Mouse (Mus musculus) gastrocnemius, postnatal 10 days (tissue): ENCODE data around the gene Sema3b. TPM values are rescaled to one million over a fixed set of nuclear protein-coding genes. Genes with fewer than 3 reads are reported as not detected.

ENCODE experiments used
- DNase-seq: peaks from one replicate; pipeline ENCODE4 v3.0.0; 2021; ENCODE audit warnings: mixed read lengths
- total RNA-seq, 2 experiments: library from RNA; stranded (reverse); gene quantifications; 2 replicates each; pipeline ENCODE4 v1.2.3; 2021

Sema3b gene
- total RNA-seq, 2 experiments from 2014 or later, result 41.8 to 51.3 TPM

DNA sequence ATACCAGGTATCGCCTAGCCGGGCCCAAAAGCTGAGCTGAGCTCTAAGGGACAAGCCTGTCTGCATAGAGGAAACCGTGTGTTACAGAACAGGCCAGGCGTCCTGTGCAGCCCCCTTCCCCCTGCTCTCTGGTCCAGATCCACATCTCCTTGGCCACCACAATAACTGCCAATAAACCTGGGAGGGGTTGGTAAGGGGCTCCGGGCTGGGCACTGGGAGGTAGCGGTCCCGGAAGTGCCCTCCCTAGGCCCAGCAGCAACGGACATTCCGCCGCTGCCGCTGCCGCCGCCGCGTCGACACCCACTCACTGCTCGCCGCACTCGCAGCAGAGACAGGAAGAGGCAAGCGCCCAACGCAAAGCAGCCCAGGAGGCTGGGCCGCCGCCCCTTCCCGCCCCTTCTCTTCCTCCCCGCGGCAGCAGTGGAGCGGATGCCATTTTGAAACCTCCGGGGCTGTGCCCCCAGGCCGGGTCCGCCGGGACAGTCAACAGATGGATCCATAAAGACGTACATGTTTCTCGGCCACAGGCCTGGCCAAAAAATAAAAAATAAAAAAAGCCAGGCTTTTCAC, 24.1 kb upstream of the Sema3b start:
- peak; percentile 77 for DNase-seq

DNA sequence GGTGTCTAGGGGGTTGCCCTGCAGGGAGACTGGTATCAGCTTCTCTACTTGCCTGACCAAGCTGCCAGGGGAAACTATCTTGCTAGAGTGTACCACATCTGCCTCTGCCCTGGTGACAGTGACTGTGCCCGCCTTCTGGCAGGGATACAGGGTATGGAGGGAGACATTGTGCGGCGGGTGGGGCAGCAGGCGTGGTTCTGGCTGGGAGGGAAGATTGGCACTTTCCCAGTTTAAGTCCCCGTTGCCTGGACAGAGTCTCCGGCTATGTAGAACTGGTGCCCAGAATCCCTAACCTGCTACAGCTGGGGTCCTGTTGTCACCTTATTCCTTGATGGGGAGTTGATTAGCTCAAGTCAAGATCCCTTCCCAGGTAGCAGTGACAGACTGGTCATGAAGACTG, 23.4 kb upstream of the Sema3b start:
- peak; percentile 54 for DNase-seq

- DNase-seq, result no peak
These were observed 22.8 kb upstream of the Sema3b start for GRCm38 (mm10) chr9:107631861-107632260.

GRCm38 (mm10) chr9:107631311-107631826, 22.3 kb upstream of the Sema3b start:
- no peak for DNase-seq

DNA sequence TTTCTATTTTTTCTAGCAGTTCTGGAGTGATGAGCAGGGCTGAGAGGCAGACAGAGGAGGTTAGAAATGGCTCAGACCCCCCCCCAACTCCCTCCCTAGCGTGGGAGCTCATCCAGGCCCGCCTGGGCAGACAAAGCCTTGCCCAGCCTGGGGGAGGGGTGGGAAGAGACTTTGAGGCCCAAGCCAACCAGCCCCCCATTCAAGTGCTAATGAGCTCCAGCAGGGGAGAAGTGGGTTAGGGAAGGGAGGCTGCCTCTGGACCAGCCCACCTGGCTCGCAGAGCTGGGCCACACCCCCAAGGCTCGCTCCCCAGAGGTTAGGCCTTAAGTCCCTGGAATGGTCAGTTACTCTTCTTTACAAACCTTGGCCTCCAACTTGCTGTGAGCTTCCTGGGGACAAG, 21.5 kb upstream of the Sema3b start:
- DNase-seq, result peak; percentile 27

GRCm38 (mm10) chr9:107629901-107630425, 20.9 kb upstream of the Sema3b start:
- peak; percentile 22 for DNase-seq

GRCm38 (mm10) chr9:107629411-107629730, 20.3 kb upstream of the Sema3b start:
- no peak for DNase-seq

DNA sequence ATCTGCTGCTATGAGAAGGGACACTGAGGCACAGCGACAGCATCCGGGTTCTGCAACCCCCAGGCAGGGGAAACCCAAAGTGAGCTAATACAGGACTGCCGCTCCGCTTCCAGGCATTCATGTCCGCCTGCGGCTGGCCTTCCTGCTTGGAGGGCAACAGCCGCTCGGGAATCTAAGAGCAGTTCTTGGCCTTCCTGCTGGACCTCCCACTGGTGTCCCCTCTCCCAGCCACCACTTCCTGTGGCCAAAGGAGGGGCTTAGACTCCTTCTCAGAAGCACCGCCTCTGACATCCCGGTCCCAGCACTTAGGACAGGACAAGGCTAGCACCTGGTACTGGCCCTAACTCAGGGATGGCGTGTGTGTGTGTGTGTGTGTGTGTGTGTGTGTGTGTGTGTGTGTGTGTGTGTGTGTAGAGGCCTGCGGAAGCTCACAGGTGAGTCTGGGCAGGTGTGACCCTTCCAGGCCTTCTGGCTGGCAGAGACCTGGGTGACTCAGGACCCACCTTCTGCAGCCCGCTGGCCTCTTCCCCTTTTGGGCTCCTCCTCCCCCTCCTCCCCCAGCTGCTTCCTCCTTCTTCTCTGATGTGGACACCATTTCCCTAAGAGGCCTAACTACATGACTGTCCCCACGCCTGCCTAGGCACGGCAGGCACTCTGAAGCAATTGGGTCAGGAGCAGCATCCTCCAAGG, 19.8 kb upstream of the Sema3b start:
- DNase-seq, result peak; percentile 31

DNA sequence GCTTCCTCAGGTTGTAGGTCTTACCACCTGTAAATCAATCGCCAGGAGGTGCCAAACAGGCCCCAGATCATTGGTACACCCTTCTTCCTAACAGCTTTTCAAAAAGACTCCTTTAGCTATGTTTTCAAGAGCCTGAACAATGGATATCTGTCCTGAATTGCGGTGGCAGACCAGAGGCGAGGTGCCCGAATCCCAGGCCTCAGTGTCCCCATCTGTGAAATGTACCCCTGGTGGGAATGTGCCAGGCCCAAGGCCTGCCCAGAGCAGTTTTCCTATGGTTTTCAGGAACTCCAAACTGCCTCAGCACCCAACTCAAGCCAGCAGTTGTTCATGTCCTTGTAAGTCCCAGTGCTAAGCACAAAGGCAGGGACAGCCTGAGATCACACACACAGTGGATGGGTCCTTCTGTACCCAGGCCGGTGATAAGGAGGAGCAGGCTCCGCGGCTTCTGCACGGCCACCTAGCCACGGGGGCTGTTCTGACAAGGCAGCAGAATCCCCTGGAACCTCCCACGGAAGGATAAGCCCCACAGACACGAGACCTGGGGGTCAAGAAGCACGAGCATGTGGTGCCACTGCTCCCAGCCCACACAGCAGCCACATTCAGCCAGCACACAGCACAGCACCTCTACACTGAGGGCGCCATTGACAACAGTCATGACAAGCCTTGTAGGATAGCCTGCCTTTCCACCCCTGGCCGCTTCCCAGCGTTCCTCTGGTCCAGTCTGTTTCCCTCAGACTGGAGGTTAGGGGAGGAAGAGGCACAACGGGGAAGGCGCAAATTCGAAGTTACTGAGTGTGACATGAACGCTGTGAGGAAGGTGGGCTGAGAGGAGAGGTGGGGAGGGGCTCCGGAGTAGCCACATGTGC, 18.6 kb upstream of the Sema3b start:
- DNase-seq, result peak; percentile 33

DNA sequence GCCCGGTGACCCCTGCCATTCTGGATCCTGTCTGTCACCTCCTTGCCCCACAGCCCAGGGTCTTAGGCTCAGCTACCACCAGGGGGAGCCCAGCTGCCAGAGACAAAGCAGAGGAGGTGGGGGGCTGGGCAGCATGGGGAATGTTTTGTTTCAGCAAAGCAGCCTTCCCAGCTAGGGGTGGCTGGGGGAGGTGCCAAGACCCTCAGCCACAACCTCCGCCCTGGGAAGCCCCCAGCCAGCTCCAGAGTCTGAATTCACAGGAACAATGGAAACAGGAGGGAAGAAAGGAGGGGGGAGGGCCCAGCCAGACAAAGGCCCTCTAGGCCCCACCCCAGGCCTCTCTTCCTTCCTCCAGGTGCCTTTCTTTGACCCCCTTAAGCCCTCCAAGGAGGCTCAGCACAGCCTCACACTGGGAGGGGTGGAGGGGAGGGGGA, 17.8 kb upstream of the Sema3b start:
- DNase-seq, result peak; percentile 88

GRCm38 (mm10) chr9:107626158-107626843, 17.3 kb upstream of the Sema3b start:
- peak; percentile 14 for DNase-seq

DNA sequence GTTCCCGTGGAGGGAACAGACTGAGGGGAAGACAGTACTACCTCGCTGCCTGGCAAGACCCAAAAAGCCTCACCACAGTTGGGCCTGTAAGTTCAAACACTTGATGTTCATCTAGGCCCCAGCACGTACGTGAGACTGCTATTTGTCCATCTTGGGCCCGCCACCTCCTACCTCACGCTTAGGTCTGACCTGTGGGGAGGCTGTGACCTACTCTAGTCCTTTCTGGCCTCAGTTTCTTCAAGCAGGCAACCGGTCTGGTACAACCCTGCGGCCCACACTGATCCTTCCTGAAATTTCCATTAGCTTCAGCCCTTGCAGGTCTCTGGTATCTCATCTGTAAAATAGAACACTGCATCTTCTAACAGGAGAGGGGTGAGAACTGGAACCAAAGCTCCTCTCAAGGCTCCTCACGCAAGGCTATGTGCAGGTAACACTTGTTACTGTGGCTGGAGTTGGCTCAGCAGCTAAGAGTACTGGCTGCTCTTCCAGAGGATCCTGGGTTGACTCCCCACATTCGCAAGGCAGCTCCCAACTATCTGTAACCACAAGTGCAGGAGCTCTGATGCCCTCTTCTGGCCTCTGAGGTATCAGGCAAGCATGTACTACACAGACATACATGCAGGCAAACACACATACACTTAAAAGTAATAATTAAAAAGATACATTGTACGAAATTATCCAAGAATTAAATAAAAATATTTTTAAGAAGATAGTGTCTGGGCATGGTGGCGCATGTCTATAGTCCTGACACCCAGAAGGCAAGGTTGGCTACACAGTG, 16.5 kb upstream of the Sema3b start:
- DNase-seq, result peak; percentile 16

- no peak for DNase-seq
These were observed 15.9 kb upstream of the Sema3b start for GRCm38 (mm10) chr9:107624951-107625350.

DNA sequence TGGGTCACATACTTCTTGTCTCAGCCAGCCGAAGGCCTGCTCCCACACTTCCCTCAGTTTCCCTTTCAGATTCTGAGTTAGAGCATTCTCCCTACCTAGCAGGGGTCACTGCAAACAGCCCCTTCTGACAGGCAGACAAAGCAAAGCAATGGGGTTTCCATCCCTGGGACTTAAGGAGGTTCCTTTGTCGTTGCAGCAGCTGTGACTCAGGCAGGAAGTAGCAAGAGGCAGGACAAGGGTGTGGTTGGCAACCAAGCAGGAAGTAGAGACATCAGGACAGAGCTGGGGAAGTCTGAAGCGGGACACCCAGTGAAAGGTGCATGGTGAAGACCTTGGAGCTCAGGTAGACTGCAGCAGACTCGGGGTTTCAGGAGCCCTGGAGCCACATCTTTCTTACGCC, 15.5 kb upstream of the Sema3b start:
- DNase-seq, result peak; percentile 7

DNA sequence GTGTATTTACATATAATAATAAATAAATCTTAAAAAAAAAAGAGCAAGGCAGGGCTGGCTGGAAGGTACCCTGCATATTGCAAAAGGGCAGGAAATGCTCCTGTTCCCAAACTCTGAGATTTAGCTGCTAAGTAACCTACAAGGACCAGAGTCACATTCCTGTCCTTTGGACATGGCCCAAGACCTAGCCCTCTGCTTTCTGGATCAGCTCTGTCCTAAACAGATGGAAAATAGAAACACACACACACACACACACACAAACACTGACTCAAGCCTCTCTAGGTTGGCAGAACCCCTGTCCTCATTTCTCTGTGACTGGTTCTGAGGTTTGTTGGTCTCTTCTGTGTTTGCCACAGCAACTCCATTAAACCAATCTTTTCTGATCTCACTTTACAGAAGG, 11.9 kb upstream of the Sema3b start:
- no peak for DNase-seq

- DNase-seq, result no peak
These were observed 10.5 kb upstream of the Sema3b start for GRCm38 (mm10) chr9:107619546-107619879.

- DNase-seq, result peak; percentile 21
These were observed 9.9 kb upstream of the Sema3b start for GRCm38 (mm10) chr9:107618778-107619545.

DNA sequence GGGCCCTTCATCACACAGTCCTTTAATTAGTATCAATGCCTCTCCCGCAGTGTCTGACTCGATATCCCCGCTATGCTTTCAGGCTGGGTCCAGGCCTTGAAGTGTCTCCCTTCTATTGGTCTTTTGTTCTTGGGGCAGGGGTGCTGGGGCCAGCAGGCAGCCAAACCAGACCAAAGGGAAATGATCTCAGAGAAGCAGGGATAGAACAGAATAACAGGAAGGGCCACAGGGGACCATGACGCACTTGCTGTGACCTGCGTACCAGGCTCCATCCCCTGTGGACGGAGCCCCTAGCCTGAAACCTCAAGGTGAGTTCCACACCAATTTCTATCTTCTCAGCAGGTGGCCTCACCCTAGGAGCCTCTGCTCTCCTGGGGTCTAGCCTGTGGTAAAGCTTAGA, 9.1 kb upstream of the Sema3b start:
- no peak for DNase-seq

- no peak for DNase-seq
These were observed 8.4 kb upstream of the Sema3b start for GRCm38 (mm10) chr9:107617461-107617860.

DNA sequence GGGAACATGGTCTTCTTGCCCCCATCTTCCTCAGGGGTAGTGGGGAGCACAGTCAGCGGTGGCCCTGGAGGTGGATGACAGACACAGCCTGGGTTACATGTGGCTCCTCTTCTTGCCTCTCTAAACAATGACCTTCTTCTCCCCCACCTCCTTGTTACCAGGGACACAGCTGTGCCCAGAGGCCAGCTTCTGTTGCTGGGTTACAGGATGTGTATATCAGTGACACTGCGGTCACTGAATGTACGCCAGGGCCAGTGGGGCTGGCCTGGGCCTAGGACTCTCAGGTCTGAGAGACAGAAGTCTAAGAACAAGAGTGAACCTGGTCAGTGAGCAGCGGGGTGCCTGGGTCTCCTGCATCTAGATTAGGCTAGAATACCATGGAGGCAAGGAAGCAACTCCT, 6.0 kb upstream of the Sema3b start:
- DNase-seq, result no peak
